Mouse (Mus musculus) liver, postnatal 0 days (tissue): ENCODE measurements around the gene Mdn1.

ENCODE experiments used
- CTCF ChIP-seq: sonication (generic); IDR thresholded peaks from 2 replicates; pipeline ENCODE4 v1.5.1; 2016; ENCODE audit warnings: antibody characterized with exemption, low read depth
- EP300 ChIP-seq: IDR thresholded peaks from 2 replicates; pipeline ENCODE4 v1.6.1; 2016; ENCODE audit warnings: antibody characterized with exemption, low read depth, mild to moderate bottlenecking

DNA sequence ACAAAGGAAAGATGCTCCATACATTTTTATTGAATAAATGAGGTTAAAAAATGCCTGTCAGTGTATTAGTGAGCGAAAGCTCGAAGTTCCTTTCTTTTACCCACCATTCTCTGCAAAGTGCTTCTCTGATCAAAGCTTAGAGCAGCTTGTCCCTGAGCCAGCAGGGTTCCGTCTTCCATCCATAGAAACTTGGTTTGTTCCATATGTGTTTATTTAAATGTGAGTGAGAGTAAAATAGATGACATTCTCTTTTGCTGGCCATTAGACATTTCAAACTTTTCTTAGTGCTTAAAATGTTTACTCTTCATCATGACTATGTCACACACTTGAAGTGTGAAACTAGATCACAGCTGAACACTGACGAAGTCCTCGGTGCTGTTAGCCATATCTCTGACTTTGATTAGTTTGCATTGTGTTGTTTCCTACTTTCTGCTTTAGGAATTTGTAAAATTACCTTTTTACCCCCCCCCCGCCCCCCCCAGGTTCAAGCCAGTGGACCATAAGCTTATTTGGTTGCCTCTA, 26.2 kb downstream of the Mdn1 start:
- TF ChIP-seq CTCF (no peak), EP300 (no peak)
